Mouse (Mus musculus) telencephalon, adult 2 months (tissue): ENCODE data around the gene Lipt2.

Experiments
- DNase-seq: peaks from one replicate; pipeline ENCODE4 v3.0.0-alpha.2; 2011; ENCODE audit warnings: low read depth, low spot score

Lipt2 gene

DNA sequence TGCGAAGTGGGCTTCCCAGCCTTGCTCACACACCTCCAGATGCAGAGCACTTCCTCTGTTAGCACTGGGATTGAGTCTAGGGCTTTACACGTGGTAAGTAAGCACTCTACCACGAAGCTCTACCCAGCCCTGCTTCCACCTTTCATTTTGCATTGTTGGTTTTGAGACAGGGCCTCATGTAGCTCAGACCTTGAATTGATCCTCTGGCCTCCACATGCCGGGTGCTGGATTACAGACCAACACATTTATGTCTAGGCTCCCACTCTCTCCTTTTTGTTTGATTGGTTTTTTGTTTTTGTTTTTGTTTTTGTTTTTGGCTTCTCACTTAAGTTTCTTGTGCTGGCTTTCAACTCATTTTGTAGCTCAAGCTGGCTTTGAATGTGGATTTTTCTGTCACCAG lies 11.7 kb downstream of the Lipt2 start:
- DNase-seq: no peak

DNA sequence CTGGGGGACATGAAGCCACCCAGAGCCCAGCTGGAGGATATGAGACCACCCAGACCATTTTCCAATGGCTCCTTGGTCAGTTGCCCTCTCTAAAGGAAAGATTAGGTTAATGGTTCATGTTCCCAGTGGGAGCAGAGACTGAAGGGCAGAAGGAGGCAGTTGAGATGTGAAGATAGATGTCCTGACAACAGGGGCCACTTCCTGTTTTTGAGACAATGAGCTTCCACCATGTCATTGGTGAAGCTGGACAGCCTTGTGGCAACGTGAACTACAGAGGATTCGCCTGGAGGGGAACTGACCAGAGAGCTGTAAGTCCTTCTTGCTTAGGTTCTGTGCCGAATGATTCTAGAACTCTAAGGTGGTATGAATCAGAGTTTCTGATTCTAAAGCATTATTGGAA lies 17.2 kb downstream of the Lipt2 start, which contains the start of gene Kcne3:
TSS of gene Kcne3 (plus strand) at position 234 of the 400 bp plus-strand sequence.
- DNase-seq: no peak

GRCm38 (mm10) chr7:100178016-100178890 lies 19.2 kb downstream of the Lipt2 start:
- DNase-seq: no peak

DNA sequence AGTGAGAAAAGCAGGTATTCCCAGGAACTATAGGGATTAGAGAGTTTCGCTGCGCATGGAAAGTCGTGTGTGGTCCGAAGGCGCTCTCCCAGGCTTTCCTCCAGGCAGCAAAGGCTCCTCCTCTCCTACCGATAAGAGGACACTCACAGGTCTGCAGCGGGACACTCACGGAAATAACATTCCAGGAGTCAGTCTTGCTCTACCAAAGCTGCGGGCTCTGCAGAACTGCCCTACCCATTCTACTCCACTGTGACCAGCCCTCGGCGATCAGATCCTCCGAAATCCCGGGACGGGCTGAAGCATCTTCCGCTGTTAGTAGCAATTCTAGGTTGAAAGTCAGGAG lies 19.8 kb downstream of the Lipt2 start:
- no peak for DNase-seq

DNA sequence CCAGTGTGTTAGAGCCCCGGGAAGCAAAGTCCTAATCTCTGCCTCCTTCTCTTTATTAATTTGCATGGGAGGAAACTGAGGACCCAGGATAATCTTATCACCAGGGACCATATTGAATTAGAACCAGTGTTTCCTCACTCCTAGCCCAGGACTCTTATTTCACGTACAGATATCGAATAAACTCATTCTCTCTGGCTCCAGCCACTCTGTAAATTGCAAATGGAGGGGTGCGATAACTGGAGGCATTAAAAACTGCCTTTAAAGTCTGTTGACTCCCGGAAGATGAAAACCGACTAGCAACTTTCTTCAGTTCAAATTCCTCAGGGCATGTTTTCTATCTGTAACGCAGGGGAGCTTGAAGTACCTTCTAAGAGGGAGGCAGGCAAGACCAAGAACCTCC lies 20.3 kb downstream of the Lipt2 start:
- DNase-seq: no peak

GRCm38 (mm10) chr7:100179836-100180407 lies 20.8 kb downstream of the Lipt2 start:
- DNase-seq: no peak

GRCm38 (mm10) chr7:100181176-100181575 lies 22.1 kb downstream of the Lipt2 start:
- no peak for DNase-seq

DNA sequence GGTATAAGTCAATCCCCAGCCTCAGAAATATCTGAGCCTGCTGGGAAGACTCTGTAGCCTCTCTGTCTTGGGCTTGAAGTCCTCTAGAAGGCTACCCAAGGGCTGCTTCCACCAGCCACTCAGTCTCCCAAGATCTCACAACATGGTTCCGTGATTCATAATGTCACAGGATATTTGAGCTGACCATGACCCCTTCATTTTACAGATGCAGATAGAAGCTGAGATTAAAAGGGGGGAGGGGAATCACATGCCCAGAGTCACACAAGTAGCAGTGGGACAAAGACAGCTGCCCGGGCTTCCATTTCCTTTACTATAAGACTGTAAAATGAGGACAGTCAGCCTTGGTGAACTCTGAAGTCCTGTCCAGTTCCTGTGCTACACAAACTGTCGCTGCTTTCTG lies 22.5 kb downstream of the Lipt2 start:
- DNase-seq: no peak

DNA sequence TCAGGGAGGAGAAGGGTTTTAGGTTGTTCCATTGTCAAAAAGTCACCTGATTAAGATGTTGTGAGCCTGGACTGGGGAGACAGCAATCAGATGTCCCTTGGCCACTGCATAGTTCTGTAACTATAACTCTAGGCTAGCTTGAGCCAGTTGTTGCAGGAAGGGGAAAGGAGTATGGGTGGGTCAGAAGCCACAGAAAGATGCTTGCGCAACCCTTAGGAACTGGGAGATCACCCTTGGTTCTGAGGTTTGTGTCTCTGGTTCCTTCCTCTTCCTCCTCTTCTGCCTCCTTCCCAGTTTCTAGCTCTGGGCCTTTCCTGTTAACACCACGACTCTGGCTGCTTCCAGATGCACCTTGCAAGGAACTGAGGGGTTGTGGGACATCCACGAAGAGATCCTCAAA lies 23.3 kb downstream of the Lipt2 start:
- no peak for DNase-seq

DNA sequence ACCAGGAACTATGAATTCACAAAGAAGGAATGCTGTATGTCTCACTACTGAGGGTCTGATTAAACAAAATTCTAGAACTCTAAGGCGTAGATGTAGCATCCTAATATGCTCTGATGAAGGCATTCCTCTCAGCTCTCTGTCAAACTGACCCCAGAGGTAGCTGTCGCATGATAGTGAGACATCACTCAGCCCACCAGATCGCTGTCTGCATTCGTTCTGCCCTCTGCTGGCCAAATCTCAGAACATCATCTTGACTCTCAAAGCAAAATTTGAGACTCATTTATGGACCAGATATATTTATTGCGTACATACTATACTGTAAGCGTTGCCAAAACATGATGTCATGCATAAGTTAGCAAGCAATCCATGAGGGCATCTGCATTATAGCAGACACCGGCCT lies 28.5 kb downstream of the Lipt2 start:
- DNase-seq: no peak

DNA sequence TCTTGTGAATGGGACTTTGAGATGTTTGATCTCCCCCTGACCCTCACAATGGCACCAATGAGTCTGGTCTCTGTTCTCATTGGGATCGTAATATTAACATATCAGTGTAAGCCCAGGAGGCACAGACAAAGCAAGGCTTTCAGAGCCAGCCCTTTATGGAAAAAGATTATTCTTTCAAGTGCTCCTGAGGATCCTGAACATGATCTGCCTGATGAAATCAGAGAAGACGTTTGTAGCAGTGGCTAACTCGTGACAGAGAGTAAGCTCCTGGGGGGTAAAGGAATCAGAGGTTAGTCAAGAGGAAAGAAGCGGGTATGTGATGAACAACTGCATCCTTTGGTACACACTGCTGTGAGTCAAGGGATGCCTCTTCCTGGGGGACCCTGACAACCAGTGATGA lies 31.1 kb downstream of the Lipt2 start:
- DNase-seq: no peak

DNA sequence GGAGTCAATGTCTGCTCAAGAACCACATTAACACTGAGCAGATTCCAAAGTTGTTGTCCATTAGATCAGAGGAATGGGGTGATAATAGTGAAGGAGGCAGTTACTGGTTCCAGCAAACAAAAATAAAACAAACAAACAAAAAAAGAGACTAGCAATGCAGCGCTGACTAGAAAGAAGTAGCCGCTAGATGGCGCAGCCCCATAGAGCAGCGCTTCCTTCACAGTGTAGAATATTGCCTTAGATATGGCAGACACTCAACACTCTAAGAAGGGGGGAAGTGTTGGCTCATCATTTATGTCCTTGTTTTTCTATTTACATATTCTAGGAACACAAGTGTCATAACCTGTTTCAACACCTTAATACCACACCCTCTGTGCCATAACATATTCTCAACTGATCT lies 31.7 kb downstream of the Lipt2 start:
- DNase-seq: peak; percentile 24

GRCm38 (mm10) chr7:100201191-100201590 lies 42.1 kb downstream of the Lipt2 start:
- DNase-seq: no peak

GRCm38 (mm10) chr7:100203616-100204015 lies 44.5 kb downstream of the Lipt2 start:
- no peak for DNase-seq

DNA sequence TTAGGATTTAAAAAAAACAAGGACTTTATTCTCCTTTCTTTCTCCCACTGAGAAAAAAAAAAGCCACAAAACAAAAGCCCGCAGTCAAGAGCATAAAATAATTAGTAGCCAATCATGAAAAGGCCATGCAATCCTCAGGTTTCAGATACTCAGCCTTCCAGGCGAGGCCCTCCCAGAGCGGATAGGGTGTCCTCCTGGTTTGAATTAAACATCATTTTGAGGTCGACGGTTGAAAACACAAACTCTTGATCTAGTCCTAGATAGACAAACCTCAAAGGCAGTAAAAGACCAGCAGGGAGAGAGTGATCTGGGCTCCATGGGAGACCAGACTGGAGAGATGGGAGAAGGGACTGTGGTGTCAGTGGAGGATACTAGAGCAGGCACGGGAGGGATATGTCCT lies 45.8 kb downstream of the Lipt2 start:
- no peak for DNase-seq

DNA sequence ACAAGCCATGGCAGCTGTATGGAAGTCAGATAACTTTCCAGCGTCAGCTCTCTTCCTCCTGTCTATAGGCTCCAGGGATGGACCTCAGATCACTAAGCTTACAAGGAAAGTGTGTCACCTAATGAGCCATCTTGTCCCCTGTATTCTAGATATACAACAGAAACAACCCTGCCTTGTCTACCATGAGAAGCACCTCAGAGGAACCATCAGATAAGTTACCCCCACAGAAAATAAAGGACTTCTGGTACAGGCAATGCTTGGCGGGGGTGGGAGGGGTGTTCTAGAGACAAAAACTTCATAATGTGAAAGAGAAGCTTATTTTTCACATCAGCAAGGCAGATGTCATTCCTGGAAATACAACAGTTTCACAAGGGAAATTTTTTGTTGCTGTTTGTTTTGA lies 47.1 kb downstream of the Lipt2 start:
- DNase-seq: no peak

DNA sequence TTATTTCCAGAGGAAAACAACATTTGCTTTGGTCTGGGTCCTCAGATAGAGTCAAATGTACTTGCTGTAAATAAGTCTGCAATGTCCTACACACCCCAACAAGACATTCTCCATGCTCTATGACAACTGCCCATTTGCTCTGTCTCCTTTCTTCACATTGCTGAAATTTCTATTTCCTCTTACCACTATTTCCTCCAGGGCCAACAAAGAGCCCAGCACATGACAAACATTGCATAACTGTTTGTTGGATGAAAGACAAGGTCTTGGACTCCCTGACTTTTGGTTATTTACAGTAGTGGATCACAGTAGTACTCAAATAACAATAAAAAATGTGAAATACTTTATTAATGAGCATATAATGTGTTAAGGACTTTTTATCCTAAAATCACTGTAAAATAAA lies 48.8 kb downstream of the Lipt2 start:
- DNase-seq: no peak
